Mouse (Mus musculus) neural tube, embryonic 11.5 days (tissue): ENCODE data around the gene Kcnj12. TPM values are rescaled to one million over a fixed set of nuclear protein-coding genes. Genes with fewer than 3 reads are reported as not detected.

Experiments used
- ATAC-seq: fragments of 200-750 bp; cut with Nextera tagmentation; 2 replicates; pipeline ENCODE4 v1.8.0; 2017; ENCODE audit warnings: moderate number of reproducible peaks, mild to moderate bottlenecking, moderate TSS enrichment, moderate library complexity; ENCODE audit not compliant: insufficient read depth, low FRiP score, low TSS enrichment
- DNase-seq: peaks from one replicate; pipeline ENCODE4 v3.0.0-alpha.2; 2015; ENCODE audit warnings: low spot score
- H3K27ac ChIP-seq: fragments of 300-500 bp; sonication (generic); 2 replicates; pipeline ENCODE4 v1.5.1; 2014; ENCODE audit warnings: low read depth, mild to moderate bottlenecking, low read length
- H3K27me3 ChIP-seq: fragments of 300-500 bp; sonication (generic); 2 replicates; pipeline ENCODE4 v1.6.1; 2014; ENCODE audit warnings: mild to moderate bottlenecking, low read length, mixed read lengths; ENCODE audit not compliant: control insufficient read depth, insufficient read depth
- H3K36me3 ChIP-seq: fragments of 300-500 bp; sonication (generic); 2 replicates; pipeline ENCODE4 v1.6.1; 2014; ENCODE audit warnings: mild to moderate bottlenecking, low read length, moderate library complexity, mixed read lengths; ENCODE audit not compliant: control insufficient read depth, insufficient read depth
- H3K4me1 ChIP-seq: fragments of 300-500 bp; sonication (generic); 2 replicates; pipeline ENCODE4 v1.6.1; 2014; ENCODE audit warnings: low read length, mixed read lengths; ENCODE audit not compliant: control insufficient read depth, insufficient read depth
- H3K4me2 ChIP-seq: fragments of 300-500 bp; sonication (generic); 2 replicates; pipeline ENCODE4 v1.6.1; 2014; ENCODE audit warnings: low read depth, mild to moderate bottlenecking, moderate library complexity
- H3K4me3 ChIP-seq: fragments of 300-500 bp; sonication (generic); 2 replicates; pipeline ENCODE4 v1.5.1; 2014; ENCODE audit warnings: low read depth, low read length
- H3K9ac ChIP-seq: fragments of 300-500 bp; sonication (generic); 2 replicates; pipeline ENCODE4 v1.6.1; 2014; ENCODE audit warnings: mild to moderate bottlenecking, low read length
- H3K9me3 ChIP-seq: fragments of 300-500 bp; sonication (generic); 2 replicates; pipeline ENCODE4 v1.6.1; 2016; ENCODE audit warnings: low read length; ENCODE audit not compliant: control insufficient read depth
- WGBS: fragments of 180-500 bp; shearing (Covaris S2); extraction: QIAGEN DNeasy Blood & Tissue Kit; methylation state at CpG from one replicate; pipeline ENCODE4 v1.1.7; 2014; 5-methylcytosine and 5-hydroxymethylcytosine counted together
- polyA plus RNA-seq: library from polyadenylated mRNA; unstranded; fragments of >200 nt; fragmentation: Nextera tagmentation; extraction: Ambion mirVana; gene quantifications from 2 replicates; pipeline ENCODE4 v1.2.1, GENCODE M21; 2014

Kcnj12 gene
- polyA plus RNA-seq, 1 experiment from 2014 or later: 4.0 TPM

GRCm38 (mm10) chr11:61060634-61061033, 38.3 kb downstream of the Kcnj12 start:
- Histone ChIP-seq H3K4me2 (no peak overlapping the region), H3K36me3 (no peaks in the 10 kb centered on the region), H3K27ac (no peak overlapping the region), H3K9me3 (no peaks in the 10 kb centered on the region), H3K27me3 (no peaks in the 10 kb centered on the region), H3K4me1 (no peaks in the 10 kb centered on the region), H3K4me3 (no peak overlapping the region), H3K9ac (no peak overlapping the region; the same call in 1 of the 2 replicates)
- DNase-seq: no peak
- 81% methylated on average over 4 of the region's 4 CpGs for whole genome bisulfite sequencing
- ATAC-seq: no peak

GRCm38 (mm10) chr11:61062548-61063461, 40.4 kb downstream of the Kcnj12 start:
- no peak overlapping the region for H3K9ac ChIP-seq
- ATAC-seq: no peak
- H3K9me3 ChIP-seq: no peaks in the 10 kb centered on the region
- H3K36me3 ChIP-seq: no peaks in the 10 kb centered on the region
- no peaks in the 10 kb centered on the region for H3K27me3 ChIP-seq
- no peak overlapping the region for H3K4me2 ChIP-seq
- 83% methylated on average over 18 of the region's 18 CpGs for WGBS
- H3K4me1 ChIP-seq: no peaks in the 10 kb centered on the region
- no peak overlapping the region for H3K27ac ChIP-seq
- DNase-seq: no peak
- no peak overlapping the region for H3K4me3 ChIP-seq

- H3K9ac ChIP-seq: no peak overlapping the region
- no peaks in the 10 kb centered on the region for H3K36me3 ChIP-seq
- ATAC-seq (no peak), DNase-seq (no peak)
- no peak overlapping the region for H3K4me2 ChIP-seq
- H3K9me3 ChIP-seq: no peaks in the 10 kb centered on the region
- H3K27me3 ChIP-seq: no peaks in the 10 kb centered on the region
- 90% methylated on average over 6 of the region's 6 CpGs for WGBS
- no peaks in the 10 kb centered on the region for H3K4me1 ChIP-seq
- no peak overlapping the region for H3K4me3 ChIP-seq
- no peak overlapping the region for H3K27ac ChIP-seq
Measured at GRCm38 (mm10) chr11:61063503-61063902, 41.1 kb downstream of the Kcnj12 start.

GRCm38 (mm10) chr11:61065620-61066019, 43.3 kb downstream of the Kcnj12 start:
- Histone ChIP-seq H3K9me3 (no peaks in the 10 kb centered on the region), H3K36me3 (no peaks in the 10 kb centered on the region), H3K27me3 (no peaks in the 10 kb centered on the region), H3K4me2 (no peak overlapping the region), H3K4me3 (no peak overlapping the region), H3K9ac (no peak overlapping the region; the same call in 1 of the 2 replicates), H3K27ac (no peak overlapping the region), H3K4me1 (no peaks in the 10 kb centered on the region)
- no peak for DNase-seq
- WGBS: 87% methylated on average over 6 of the region's 6 CpGs
- no peak for ATAC-seq

- ATAC-seq: no peak
- H3K27ac ChIP-seq: no peak overlapping the region
- no peaks in the 10 kb centered on the region for H3K36me3 ChIP-seq
- H3K4me1 ChIP-seq: no peaks in the 10 kb centered on the region
- 91% methylated on average over 9 of the region's 9 CpGs for WGBS
- H3K9ac ChIP-seq: no peak overlapping the region
- H3K4me3 ChIP-seq: no peak overlapping the region
- H3K27me3 ChIP-seq: no peaks in the 10 kb centered on the region
- no peak for DNase-seq
- H3K4me2 ChIP-seq: no peak overlapping the region
- no peaks in the 10 kb centered on the region for H3K9me3 ChIP-seq
Measured at GRCm38 (mm10) chr11:61067133-61067835, 44.9 kb downstream of the Kcnj12 start.

- H3K9me3 ChIP-seq: no peaks in the 10 kb centered on the region
- 95% methylated on average over 10 of the region's 10 CpGs for WGBS
Measured at GRCm38 (mm10) chr11:61068866-61069265, 46.5 kb downstream of the Kcnj12 start.

GRCm38 (mm10) chr11:61069645-61070044, 47.3 kb downstream of the Kcnj12 start:
- no peaks in the 10 kb centered on the region for H3K27me3 ChIP-seq
- no peak for DNase-seq
- no peaks in the 10 kb centered on the region for H3K9me3 ChIP-seq
- no peak for ATAC-seq
- H3K4me1 ChIP-seq: no peaks in the 10 kb centered on the region
- WGBS: 97% methylated on average over 18 of the region's 18 CpGs
- no peak overlapping the region for H3K4me3 ChIP-seq
- no peak overlapping the region for H3K9ac ChIP-seq
- H3K36me3 ChIP-seq: no peaks in the 10 kb centered on the region
- no peak overlapping the region for H3K27ac ChIP-seq
- H3K4me2 ChIP-seq: no peak overlapping the region

More at GRCm38 (mm10) chr11:61068866-61069265, 46.5 kb downstream of the Kcnj12 start:
- Histone ChIP-seq H3K36me3 (no peaks in the 10 kb centered on the region), H3K4me3 (no peak overlapping the region), H3K4me1 (no peaks in the 10 kb centered on the region), H3K9ac (no peak overlapping the region), H3K27me3 (no peaks in the 10 kb centered on the region), H3K4me2 (no peak overlapping the region), H3K27ac (no peak overlapping the region)
- DNase-seq (no peak), ATAC-seq (no peak)

GRCm38 (mm10) chr11:61074646-61075317, 52.4 kb downstream of the Kcnj12 start:
- H3K4me2 ChIP-seq: no peak overlapping the region
- no peak overlapping the region for H3K9ac ChIP-seq
- ATAC-seq (no peak), DNase-seq (no peak)
- no peak overlapping the region for H3K27ac ChIP-seq
- WGBS: 84% methylated on average over 5 of the region's 5 CpGs
- no peak overlapping the region for H3K4me3 ChIP-seq
- no peaks in the 10 kb centered on the region for H3K4me1 ChIP-seq
- no peaks in the 10 kb centered on the region for H3K36me3 ChIP-seq
- no peaks in the 10 kb centered on the region for H3K9me3 ChIP-seq
- H3K27me3 ChIP-seq: no peaks in the 10 kb centered on the region
